Mouse (Mus musculus) thymus, postnatal 10 days (tissue): ENCODE results near the gene Efcab2.
A peak's percentile ranks its signal among the peaks of the same experiment; 100 is the strongest.
"Not testable (repeated sequence)": the region's sequence is repeated elsewhere in the genome, so short reads cannot be mapped to it uniquely, and the experiment has no call there.

Experiments used
- DNase-seq, 2 experiments: peaks; one replicate each; pipeline ENCODE4 v3.0.0; 2021; ENCODE audit warnings: low spot score in 2 of 2

The Efcab2 gene

GRCm38 (mm10) chr1:178405445-178405911 lies 407 bp upstream of the Efcab2 start:
- DNase-seq: peak; percentile 59 to 63

GRCm38 (mm10) chr1:178406765-178407645 lies 1.1 kb downstream of the Efcab2 start:
- DNase-seq: peak in 1 of 2 experiments; percentile 16

- DNase-seq: no peak
Observed at GRCm38 (mm10) chr1:178407651-178408050, 1.8 kb downstream of the Efcab2 start.

- DNase-seq: no peak
Observed at GRCm38 (mm10) chr1:178408901-178409361, 3.0 kb downstream of the Efcab2 start.

- not testable (repeated sequence) for DNase-seq
Observed at GRCm38 (mm10) chr1:178413367-178413766, 7.5 kb downstream of the Efcab2 start.

- no peak for DNase-seq
Observed at GRCm38 (mm10) chr1:178419608-178420007, 13.7 kb downstream of the Efcab2 start.

GRCm38 (mm10) chr1:178423662-178424061 lies 17.8 kb downstream of the Efcab2 start:
- no peak for DNase-seq

- no peak for DNase-seq
Observed at GRCm38 (mm10) chr1:178431619-178432444, 25.9 kb downstream of the Efcab2 start.

- DNase-seq: no peak
Observed at GRCm38 (mm10) chr1:178433619-178434018, 27.7 kb downstream of the Efcab2 start.

GRCm38 (mm10) chr1:178444407-178444806 lies 38.5 kb downstream of the Efcab2 start:
- DNase-seq: no peak

GRCm38 (mm10) chr1:178447036-178447435 lies 41.2 kb downstream of the Efcab2 start:
- no peak for DNase-seq

- no peak for DNase-seq
Observed at GRCm38 (mm10) chr1:178448271-178448744, 42.4 kb downstream of the Efcab2 start.

- DNase-seq: peak; percentile 33 to 72
Observed at GRCm38 (mm10) chr1:178449172-178449571, 43.3 kb downstream of the Efcab2 start.

GRCm38 (mm10) chr1:178449933-178450332 lies 44.0 kb downstream of the Efcab2 start:
- no peak for DNase-seq

- no peak for DNase-seq
Observed at GRCm38 (mm10) chr1:178454125-178454524, 48.2 kb downstream of the Efcab2 start.

GRCm38 (mm10) chr1:178455120-178455519 lies 49.2 kb downstream of the Efcab2 start:
- no peak for DNase-seq

GRCm38 (mm10) chr1:178458029-178458428 lies 52.1 kb downstream of the Efcab2 start:
- no peak for DNase-seq

- peak; percentile 60 to 76 for DNase-seq
Observed at GRCm38 (mm10) chr1:178463712-178464111, 57.8 kb downstream of the Efcab2 start.

GRCm38 (mm10) chr1:178464140-178464539 lies 58.3 kb downstream of the Efcab2 start:
- DNase-seq: no peak

GRCm38 (mm10) chr1:178467594-178467993 lies 61.7 kb downstream of the Efcab2 start:
- DNase-seq: no peak

GRCm38 (mm10) chr1:178468280-178468679 lies 62.4 kb downstream of the Efcab2 start:
- peak in 1 of 2 experiments; percentile 43 for DNase-seq

- no peak for DNase-seq
Observed at GRCm38 (mm10) chr1:178483854-178484253, 78.0 kb downstream of the Efcab2 start.
